Mouse (Mus musculus): ENCODE measurements around the gene Gm9803.
"Not testable (repeated sequence)": the region's sequence is repeated elsewhere in the genome, so short reads cannot be mapped to it uniquely, and the experiment has no call there.

The Gm9803 gene

DNA sequence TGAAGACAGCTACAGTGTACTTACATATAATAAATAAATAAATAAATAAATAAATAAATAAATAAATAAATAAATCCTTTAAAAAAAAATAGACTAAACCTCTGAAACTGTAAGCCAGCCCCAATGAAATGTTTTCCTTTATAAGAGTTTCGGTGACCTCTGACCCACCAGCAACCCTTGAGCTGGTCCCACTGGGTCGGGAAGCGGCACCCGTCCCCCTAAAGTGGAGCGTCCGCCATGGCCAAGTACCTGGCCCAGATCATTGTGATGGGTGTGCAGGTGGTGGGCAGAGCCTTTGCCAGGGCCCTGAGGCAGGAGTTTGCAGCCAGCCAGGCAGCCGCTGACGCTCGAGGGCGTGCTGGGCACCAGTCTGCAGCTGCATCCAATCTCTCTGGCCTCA, at the start of gene Gm9803:
TSS of gene Gm9803 (plus strand) at position 154 of the 400 bp plus-strand sequence.
- DNase-seq = not testable (repeated sequence)

DNA sequence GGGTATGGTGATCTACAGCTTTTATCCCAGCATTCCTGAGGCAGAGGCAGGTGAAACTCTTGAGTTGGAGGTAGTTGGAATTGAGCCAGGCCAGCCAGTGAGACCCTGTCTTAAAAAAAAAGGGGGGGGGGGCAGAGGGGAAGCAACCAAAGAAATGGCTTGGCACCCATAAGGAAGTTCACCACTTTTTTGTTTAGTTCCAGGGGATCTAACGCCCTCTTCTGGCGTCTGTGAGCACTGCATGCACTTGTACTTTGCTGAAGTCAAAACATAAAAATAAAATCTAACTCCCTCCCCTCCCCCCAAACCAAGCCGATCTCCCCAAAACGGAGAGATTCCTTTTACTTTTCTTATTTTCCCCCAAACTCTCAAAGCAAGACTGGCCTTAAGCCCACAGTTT, 48.5 kb upstream of the Gm9803 start:
- DNase-seq = no peak

GRCm38 (mm10) chr10:43477459-43477858, 46.4 kb upstream of the Gm9803 start:
- no peak for DNase-seq

DNA sequence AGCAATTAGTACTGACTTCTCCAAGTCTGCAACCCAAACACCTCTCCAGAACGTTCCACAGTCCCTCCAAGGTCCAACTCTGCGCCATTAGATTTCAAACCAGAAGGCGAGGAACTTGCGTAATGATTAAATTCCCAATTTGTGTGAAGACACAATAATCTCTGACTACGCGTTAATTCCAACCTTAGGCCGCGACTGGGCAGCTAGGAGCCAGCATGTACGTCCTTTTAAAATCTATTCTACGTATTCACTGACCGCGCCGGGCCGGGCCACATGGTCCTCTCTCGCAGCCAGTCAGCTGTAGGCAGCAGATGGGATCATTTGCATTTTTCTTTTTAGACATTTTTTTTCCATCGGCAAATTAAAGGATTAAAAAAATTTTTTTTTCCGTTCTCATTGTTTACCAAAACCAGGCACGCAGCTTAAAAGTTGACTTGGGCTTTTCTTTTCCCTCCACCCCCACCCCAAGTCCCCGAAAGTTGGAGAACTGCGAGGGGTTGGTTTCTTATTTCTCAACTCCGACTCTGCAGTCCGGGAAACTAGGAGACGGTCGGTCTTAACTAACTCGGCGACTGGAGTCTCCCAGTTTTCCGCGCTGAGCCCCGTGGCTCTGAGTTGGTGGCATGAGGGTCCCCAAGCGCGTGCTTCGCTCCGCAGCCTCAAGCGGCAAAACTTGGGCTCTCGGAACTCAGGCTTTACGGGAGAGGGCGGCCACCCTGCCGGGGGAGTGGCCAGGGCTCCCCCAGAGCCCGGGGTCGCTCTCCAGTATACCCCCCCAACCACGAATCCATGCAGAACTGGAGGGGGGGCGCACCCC, 45.8 kb upstream of the Gm9803 start:
- DNase-seq = peak; percentile 25

- peak; percentile 52 for DNase-seq
Observed at GRCm38 (mm10) chr10:43478751-43479435, 45.0 kb upstream of the Gm9803 start, which contains the start of gene Bend3. TSS of gene Bend3 (plus strand) at chr10:43478831.

- peak; percentile 64 for DNase-seq
Observed at GRCm38 (mm10) chr10:43479436-43480157, 44.3 kb upstream of the Gm9803 start.

- DNase-seq = no peak
Observed at GRCm38 (mm10) chr10:43480227-43480849, 43.5 kb upstream of the Gm9803 start.

GRCm38 (mm10) chr10:43481179-43481578, 42.7 kb upstream of the Gm9803 start:
- DNase-seq = no peak

GRCm38 (mm10) chr10:43482021-43482420, 41.9 kb upstream of the Gm9803 start:
- no peak for DNase-seq

GRCm38 (mm10) chr10:43483426-43483995, 40.4 kb upstream of the Gm9803 start:
- DNase-seq = no peak

GRCm38 (mm10) chr10:43485751-43486268, 38.1 kb upstream of the Gm9803 start:
- DNase-seq = no peak

DNA sequence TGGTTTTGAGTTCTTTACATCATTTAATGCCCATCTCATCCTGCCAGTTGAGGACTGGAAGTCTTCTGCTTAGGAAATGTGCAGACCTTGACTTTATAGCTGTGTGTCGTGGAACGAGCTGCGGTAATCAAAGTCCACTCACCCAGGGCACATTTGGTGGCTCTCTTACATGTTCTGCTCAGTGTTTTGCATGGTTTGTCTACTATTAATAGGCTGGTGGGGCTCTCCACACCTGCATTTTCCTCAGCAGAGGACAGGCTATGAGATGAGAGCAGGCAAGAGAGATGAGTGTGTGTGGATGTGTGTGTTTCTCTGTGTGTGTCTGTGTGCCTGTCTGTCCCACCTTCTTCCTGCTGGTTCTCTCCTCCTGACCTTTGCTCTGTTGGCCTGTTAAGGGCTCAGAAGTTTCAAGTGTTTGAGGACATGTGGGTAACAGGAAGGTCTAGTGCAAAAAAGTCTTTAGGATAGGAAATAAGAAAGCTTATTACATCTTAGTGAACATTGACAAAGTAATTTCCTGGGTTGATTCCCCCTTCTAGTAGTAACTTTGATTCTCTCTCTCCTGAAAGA, 36.4 kb upstream of the Gm9803 start:
- no peak for DNase-seq

- no peak for DNase-seq
Observed at GRCm38 (mm10) chr10:43488258-43488657, 35.6 kb upstream of the Gm9803 start.

DNA sequence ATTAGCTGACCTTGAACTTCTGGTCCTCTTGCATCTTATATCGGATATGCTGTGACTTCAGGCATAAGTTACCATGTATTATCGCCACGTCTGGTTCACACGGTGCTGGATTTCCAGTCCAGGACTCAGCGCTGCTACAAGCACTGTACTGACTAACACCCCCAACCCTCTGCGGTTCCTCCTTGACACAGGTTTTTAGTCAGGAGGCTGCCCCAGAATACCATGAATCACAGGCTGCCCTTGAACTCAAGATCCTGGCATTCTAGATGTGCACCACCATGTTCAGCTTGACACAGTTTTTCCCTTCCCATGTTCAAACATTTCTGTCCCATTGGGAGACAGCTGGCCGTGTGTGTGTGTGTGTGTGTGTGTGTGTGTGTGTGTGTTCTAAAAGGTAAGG, 34.7 kb upstream of the Gm9803 start:
- DNase-seq = no peak

- DNase-seq = no peak
Observed at GRCm38 (mm10) chr10:43489550-43489949, 34.3 kb upstream of the Gm9803 start.

DNA sequence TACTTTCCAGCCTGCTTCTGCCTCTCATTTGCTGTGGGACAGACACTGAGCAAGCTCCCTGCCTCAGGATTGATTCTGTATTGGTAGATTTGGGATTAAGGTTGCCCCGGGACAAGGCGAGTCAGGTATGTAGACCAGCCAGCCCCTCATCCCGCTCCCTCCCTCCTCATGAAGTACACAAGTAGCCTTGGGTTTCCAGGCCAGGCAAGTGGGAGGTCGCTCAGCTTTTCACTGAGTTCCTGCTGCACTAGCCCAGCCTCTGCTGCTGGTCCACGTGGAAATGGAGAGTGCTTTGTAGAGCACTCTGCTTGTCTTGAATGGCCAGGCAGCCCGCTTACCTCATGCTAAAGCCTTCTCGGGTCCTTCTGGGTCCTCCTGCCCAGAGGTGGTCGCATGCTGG, 33.9 kb upstream of the Gm9803 start:
- no peak for DNase-seq

GRCm38 (mm10) chr10:43490846-43491245, 33.0 kb upstream of the Gm9803 start:
- DNase-seq = no peak

DNA sequence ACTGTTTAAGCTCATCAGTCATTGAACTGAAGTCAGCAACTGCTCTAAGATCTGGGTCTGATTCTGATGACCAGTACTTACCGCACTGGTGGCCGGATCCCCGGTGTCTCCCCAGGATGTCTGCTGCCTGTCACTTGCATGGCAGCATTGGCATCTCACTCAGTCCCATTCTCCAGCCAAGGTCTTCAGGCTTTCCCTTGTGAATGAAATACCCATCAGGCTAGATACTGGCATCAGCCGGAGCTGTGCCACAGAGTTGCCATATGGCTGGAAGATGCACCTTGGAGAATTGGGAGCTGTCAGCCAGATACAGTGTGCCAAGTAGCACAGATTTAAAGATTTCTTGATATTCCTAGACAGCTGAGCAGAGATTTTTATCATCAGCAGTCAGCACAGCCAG, 21.3 kb upstream of the Gm9803 start:
- peak; percentile 68 for DNase-seq

- DNase-seq = no peak
Observed at GRCm38 (mm10) chr10:43504291-43504690, 19.6 kb upstream of the Gm9803 start.

GRCm38 (mm10) chr10:43507051-43507450, 16.8 kb upstream of the Gm9803 start:
- DNase-seq = no peak

DNA sequence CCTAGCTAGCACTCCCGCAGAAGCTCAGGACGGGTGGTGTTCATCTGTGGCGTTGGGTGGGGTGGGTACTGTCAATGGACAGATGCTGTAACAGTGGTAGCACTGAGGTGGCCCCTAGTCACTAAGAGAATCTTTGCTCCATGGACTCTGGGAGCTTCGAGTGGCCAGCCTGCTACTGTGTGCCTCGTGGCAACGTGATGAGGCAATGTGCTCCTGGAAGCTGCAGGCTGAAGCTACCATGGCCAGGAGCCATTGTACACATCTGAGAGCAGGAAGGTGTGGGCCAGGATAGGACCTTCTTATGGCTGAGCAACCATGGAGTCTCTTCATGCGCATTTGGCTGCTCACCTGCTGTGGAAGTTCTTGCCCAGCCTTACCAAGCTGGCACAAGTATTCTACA, 14.7 kb upstream of the Gm9803 start:
- DNase-seq = no peak

GRCm38 (mm10) chr10:43512976-43513375, 10.9 kb upstream of the Gm9803 start:
- no peak for DNase-seq

Measured in cerebellum, adult 9-10 months (tissue).